Mouse (Mus musculus) stomach, embryonic 16.5 days (tissue): ENCODE measurements around the gene Cep290. TPM values are rescaled to one million over a fixed set of nuclear protein-coding genes. Genes with fewer than 3 reads are reported as not detected.

Source experiments
- ATAC-seq: fragments of 200-750 bp; cut with Nextera tagmentation; 2 replicates; pipeline ENCODE4 v1.8.0; 2017; ENCODE audit warnings: moderate number of reproducible peaks, moderate TSS enrichment; ENCODE audit not compliant: insufficient read depth, low FRiP score
- H3K27ac ChIP-seq: fragments of 300-500 bp; sonication (generic); 2 replicates; pipeline ENCODE4 v1.5.1; 2014; ENCODE audit warnings: low read length
- H3K27me3 ChIP-seq: fragments of 300-500 bp; sonication (generic); 2 replicates; pipeline ENCODE4 v1.6.1; 2014; ENCODE audit warnings: low read length, control low read depth, mixed read lengths; ENCODE audit not compliant: control insufficient read depth, insufficient read depth
- H3K36me3 ChIP-seq: fragments of 300-500 bp; sonication (generic); 2 replicates; pipeline ENCODE4 v1.6.1; 2014; ENCODE audit warnings: low read length; ENCODE audit not compliant: control insufficient read depth, insufficient read depth
- H3K4me1 ChIP-seq: fragments of 300-500 bp; sonication (generic); 2 replicates; pipeline ENCODE4 v1.6.1; 2014; ENCODE audit warnings: low read length, control low read depth, mixed read lengths; ENCODE audit not compliant: control insufficient read depth, insufficient read depth
- H3K4me2 ChIP-seq: fragments of 300-500 bp; sonication (generic); 2 replicates; pipeline ENCODE4 v1.6.1; 2014; ENCODE audit warnings: low read depth, low read length, mixed read lengths
- H3K4me3 ChIP-seq: fragments of 300-500 bp; sonication (generic); replicated peaks from 2 replicates; pipeline ENCODE4 v1.5.1; 2014; ENCODE audit warnings: mild to moderate bottlenecking, low read length
- H3K9ac ChIP-seq: fragments of 300-500 bp; sonication (generic); 2 replicates; pipeline ENCODE4 v1.6.1; 2014; ENCODE audit warnings: low read length
- H3K9me3 ChIP-seq: fragments of 300-500 bp; sonication (generic); replicated peaks from 2 replicates; pipeline ENCODE4 v1.6.1; 2016; ENCODE audit warnings: low read length, control low read depth; ENCODE audit not compliant: control insufficient read depth
- WGBS: fragments of 180-500 bp; shearing (Covaris S2); extraction: QIAGEN DNeasy Blood & Tissue Kit; methylation state at CpG from one replicate; pipeline ENCODE4 v1.1.7; 2014; 5-methylcytosine and 5-hydroxymethylcytosine counted together
- polyA plus RNA-seq: library from polyadenylated mRNA; unstranded; fragments of >200 nt; fragmentation: Nextera tagmentation; extraction: Ambion mirVana; gene quantifications from 2 replicates; pipeline ENCODE4 v1.2.1, GENCODE M21; 2015

Cep290 gene
- polyA plus RNA-seq: 4.0 and 4.8 TPM in 2 replicates

DNA sequence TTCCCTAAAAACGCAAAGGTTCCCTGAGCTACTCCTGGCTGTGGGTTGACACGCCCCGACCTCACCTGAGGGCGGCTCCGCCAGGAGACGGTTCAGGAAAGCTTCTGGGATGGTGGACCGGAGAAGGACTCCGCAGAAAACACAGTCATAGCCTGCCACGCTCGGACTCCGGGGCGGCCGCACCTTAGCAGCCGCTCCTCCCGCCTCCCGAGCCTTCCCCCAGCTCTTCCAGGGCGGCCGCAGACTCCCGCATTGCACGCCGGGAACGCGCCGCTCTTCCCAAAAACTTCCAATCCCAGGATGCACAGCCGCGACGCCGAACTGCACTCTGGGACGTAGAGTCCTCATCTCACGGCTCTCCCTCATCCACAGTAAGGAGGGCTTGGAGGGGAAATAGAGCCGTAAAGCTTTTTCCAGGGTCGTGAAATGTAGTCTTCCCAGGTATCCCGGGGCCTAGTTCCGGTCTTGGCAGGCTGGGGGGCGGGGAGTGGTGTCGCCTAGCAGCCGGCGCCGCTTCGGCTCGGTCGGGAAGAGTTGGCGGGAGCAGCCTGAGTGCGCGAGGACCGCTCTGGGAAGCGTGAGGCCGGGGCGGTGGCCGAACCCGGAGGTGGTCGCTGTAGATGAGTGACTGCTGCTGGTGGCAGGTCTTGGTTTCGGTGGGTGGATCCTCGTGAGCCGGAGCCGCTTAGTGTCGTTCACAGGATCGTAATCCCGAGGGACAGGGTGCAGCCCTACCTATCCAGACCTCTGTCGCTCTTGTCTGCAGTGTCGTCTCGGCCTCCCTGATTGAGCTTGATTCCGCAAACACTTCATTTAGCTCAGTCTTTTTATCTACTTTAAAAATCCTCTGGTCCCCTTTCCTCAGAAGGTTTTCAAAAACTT lies at the start of gene Cep290, which contains the start of gene Tmtc3:
TSS of gene Cep290 (plus strand) at position 462 of the 882 bp plus-strand sequence.
TSS of gene Tmtc3 (minus strand) at position 254 of the 882 bp plus-strand sequence.
- Histone ChIP-seq H3K9me3 (no peaks in the 10 kb centered on the region), H3K4me1 (peaks cover 4% of the 10 kb centered on the region; the same call in 1 of the 2 replicates), H3K9ac (peak within 1 kb of the TSS; percentile 87), H3K4me3 (peak within 1 kb of the TSS; percentile 92), H3K27ac (peak within 1 kb of the TSS; percentile 82), H3K36me3 (no peaks in the 10 kb centered on the region), H3K27me3 (no peaks in the 10 kb centered on the region), H3K4me2 (peak within 1 kb of the TSS; percentile 94)
- WGBS: under 1% methylated on average over 63 of the region's 63 CpGs
- ATAC-seq: peak; percentile 99

DNA sequence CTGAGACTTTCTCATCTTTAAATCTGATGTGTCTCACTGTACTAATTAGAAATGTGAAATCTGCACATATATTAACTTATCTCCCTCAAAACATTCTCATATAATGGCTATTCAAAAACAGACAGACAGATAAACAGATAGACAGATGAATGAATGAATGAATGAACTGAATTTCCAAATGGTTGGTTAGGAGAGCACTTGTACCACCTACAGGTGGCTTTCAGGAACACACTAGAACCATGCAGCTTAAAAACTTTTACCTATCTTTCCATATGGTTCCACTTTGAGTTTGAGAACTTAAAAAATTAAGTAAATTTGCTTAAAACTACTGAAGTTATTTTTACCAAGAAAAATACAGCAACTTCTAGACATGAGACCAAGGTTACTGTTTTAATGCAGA lies 38.0 kb upstream of the Cep290 start:
- no peaks in the 10 kb centered on the region for H3K9me3 ChIP-seq
- H3K27ac ChIP-seq: no peak overlapping the region
- H3K4me2 ChIP-seq: no peak overlapping the region
- no peaks in the 10 kb centered on the region for H3K4me1 ChIP-seq
- H3K9ac ChIP-seq: no peak overlapping the region
- H3K27me3 ChIP-seq: no peaks in the 10 kb centered on the region
- ATAC-seq: no peak
- no peak overlapping the region for H3K4me3 ChIP-seq
- 0 out of 2 replicates have a peak, but pooled peaks cover 4% of the 10 kb centered on the region for H3K36me3 ChIP-seq

DNA sequence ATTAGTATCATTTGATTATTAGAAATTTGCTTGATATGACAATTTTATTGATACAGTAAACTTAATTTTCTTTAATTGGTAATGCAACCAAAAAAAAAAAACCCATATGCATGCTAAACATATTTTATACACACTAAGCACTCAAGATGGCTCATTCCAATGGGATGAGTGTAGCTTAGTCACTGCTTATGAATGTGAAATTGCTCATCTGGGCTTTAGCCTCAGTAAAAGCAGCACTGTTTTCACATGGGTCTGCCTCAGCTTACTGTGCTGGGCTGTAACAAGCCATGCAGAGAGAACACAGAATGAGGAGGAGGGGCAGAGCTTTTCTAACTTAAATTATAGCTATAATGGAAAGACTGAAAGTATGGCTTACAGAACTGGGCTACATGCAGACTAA lies 26.8 kb upstream of the Cep290 start:
- no peaks in the 10 kb centered on the region for H3K27me3 ChIP-seq
- H3K9me3 ChIP-seq: no peaks in the 10 kb centered on the region
- H3K9ac ChIP-seq: no peak overlapping the region
- H3K4me3 ChIP-seq: no peak overlapping the region
- ATAC-seq: no peak
- no peaks in the 10 kb centered on the region for H3K36me3 ChIP-seq
- H3K27ac ChIP-seq: no peak overlapping the region
- H3K4me2 ChIP-seq: no peak overlapping the region
- H3K4me1 ChIP-seq: no peaks in the 10 kb centered on the region

DNA sequence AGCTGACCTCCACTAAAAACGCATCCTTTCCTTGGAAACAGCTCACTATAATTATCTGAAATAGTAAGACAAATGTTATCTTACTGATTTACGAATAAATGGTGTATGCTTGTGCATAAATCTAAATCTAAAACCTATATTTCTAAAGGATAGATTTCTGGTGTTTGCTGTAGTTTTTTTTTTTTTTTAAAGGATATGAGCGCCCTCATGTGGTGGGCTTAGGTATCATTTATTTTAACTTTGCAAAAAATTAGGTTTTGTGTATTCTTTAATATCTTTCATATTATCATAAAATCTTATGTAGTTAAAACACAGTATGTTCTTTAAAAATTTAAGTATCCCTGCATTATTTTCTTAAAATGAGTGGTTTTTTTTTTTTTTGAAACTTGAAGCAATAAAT lies 12.3 kb upstream of the Cep290 start:
- H3K27ac ChIP-seq: no peak overlapping the region
- H3K4me1 ChIP-seq: no peaks in the 10 kb centered on the region
- 0 out of 2 replicates have a peak, but pooled peaks cover 4% of the 10 kb centered on the region for H3K36me3 ChIP-seq
- no peaks in the 10 kb centered on the region for H3K9me3 ChIP-seq
- 49% methylated on average over 3 of the region's 3 CpGs for WGBS
- H3K9ac ChIP-seq: no peak overlapping the region
- no peak for ATAC-seq
- no peak overlapping the region for H3K4me3 ChIP-seq
- no peak overlapping the region for H3K4me2 ChIP-seq
- H3K27me3 ChIP-seq: no peaks in the 10 kb centered on the region

DNA sequence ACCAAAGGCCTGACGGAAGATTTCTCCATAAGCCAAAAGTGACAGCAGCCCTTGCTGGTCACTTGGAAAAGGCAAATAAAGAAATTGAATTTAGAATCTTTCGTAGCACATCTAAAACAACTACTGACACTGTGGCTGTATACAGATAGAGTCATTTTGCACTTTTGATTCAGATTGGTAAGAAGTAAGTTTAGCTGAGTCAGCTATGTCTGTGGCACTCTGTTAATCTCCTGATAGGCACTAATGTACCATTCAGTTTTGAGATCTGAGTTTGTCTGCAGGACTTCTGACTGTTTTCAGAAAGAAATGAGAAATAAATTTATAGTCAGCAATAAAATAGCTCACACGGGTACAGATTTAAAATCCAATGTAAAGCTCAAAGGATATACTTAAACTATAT lies 7.8 kb upstream of the Cep290 start:
- Histone ChIP-seq H3K4me3 (no peak overlapping the region), H3K36me3 (no peaks in the 10 kb centered on the region), H3K4me1 (no peaks in the 10 kb centered on the region), H3K27ac (no peak overlapping the region), H3K4me2 (no peak overlapping the region), H3K27me3 (no peaks in the 10 kb centered on the region), H3K9me3 (no peaks in the 10 kb centered on the region), H3K9ac (no peak overlapping the region)
- 90% methylated on average over 3 of the region's 3 CpGs for WGBS
- no peak for ATAC-seq

DNA sequence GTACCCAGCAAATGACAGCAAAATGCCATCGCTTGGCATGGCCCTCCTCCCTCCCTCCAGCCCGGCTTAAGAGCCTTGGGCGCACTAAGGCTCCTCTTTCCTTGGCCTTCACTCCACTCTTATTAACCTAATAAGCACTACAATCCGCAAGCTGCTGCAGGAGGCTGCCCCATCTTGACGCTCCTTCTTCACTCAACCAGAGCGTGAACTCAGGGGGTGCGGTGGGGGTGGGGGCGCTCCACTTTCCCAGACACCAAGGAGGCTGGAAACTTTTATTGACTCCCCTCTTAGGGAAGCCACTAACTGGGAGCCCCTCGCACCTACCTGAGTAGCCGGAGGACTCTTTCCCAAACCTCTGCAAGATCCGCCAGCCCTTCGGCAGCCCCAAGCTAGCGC lies 659 bp upstream of the Cep290 start:
- H3K36me3 ChIP-seq: no peaks in the 10 kb centered on the region
- H3K9me3 ChIP-seq: no peaks in the 10 kb centered on the region
- H3K4me3 ChIP-seq: peak overlapping the region; percentile 92
- no peaks in the 10 kb centered on the region for H3K27me3 ChIP-seq
- ATAC-seq: no peak; the same call in 1 of the 2 replicates
- WGBS: under 1% methylated on average over 13 of the region's 13 CpGs
- peak overlapping the region; percentile 94 for H3K4me2 ChIP-seq
- peaks cover 4% of the 10 kb centered on the region; the same call in 1 of the 2 replicates for H3K4me1 ChIP-seq
- peak overlapping the region; percentile 82 for H3K27ac ChIP-seq
- peak overlapping the region; percentile 87 for H3K9ac ChIP-seq

DNA sequence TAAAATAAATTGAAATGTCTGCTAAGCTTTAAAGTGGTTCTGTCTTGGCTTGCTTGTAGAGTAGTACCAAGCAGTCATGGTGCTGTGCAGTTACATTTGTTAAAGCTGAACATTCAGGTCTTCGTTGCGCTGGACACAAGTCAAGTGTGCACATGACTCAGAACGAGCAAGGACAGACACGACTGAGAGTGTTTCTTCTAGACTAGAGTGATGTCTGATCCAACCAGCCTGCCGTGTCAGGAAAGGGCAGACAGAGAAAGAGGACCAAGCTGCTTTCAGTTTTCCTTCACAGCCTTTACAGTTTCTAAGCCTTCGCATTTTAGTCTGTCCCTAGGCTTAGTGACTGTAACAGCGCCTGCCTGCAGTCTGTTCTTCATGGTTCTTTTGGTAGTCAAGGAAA lies 4.6 kb downstream of the Cep290 start:
- Histone ChIP-seq H3K4me1 (peaks cover 4% of the 10 kb centered on the region; the same call in 1 of the 2 replicates), H3K4me2 (no peak overlapping the region), H3K27me3 (no peaks in the 10 kb centered on the region)

DNA sequence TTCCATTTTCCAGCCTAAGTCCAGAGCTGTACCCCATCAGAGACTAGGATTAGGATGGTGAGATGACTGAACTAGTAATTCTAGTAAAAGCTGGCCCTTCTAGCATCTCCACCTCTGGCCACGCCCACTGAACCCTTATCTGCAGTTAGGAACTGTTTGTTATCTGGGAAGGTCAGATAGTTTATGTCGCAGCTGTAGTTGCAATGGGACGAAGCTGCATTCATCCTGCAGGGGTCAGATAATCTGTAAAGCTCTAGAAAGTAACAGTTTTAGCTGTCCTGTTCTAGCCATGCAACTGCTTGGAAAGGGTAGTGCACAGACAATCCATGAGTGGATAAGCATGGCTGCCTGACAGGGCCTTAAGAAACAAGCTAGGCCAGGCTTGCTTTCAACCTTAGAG lies 11.0 kb downstream of the Cep290 start:
- Histone ChIP-seq H3K9ac (no peak overlapping the region), H3K36me3 (no peaks in the 10 kb centered on the region), H3K27me3 (no peaks in the 10 kb centered on the region), H3K4me2 (no peak overlapping the region), H3K27ac (no peak overlapping the region), H3K9me3 (no peaks in the 10 kb centered on the region), H3K4me1 (no peaks in the 10 kb centered on the region), H3K4me3 (no peak overlapping the region)
- 48% methylated on average over 3 of the region's 3 CpGs for WGBS
- ATAC-seq: no peak

More for the DNA sequence above, 4.6 kb downstream of the Cep290 start:
- H3K36me3 ChIP-seq: no peaks in the 10 kb centered on the region
- WGBS: 88% methylated on average over 7 of the region's 7 CpGs
- no peaks in the 10 kb centered on the region for H3K9me3 ChIP-seq
- H3K4me3 ChIP-seq: no peak overlapping the region
- no peak for ATAC-seq
- no peak overlapping the region for H3K9ac ChIP-seq
- no peak overlapping the region for H3K27ac ChIP-seq

DNA sequence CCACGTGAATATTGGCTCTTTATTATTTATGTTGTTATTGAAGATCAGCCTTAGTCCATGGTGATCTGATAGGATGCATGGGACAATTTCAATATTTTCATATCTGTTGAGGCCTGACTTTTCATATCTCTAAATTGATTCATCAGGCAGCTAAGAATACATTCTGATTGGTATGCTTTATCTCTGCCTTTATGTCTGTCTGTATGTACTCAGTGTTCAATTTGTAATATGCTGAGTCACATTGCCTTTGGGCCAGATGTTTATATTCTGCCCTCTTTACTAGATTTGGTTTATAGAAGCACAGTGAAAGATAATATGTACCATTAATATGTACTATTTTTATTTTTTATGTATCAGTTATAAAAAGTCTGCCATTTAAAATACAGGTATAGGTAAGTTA lies 20.8 kb downstream of the Cep290 start:
- no peak for ATAC-seq
- H3K4me2 ChIP-seq: no peak overlapping the region
- no peak overlapping the region for H3K27ac ChIP-seq
- no peak overlapping the region for H3K9ac ChIP-seq
- H3K36me3 ChIP-seq: 0 out of 2 replicates have a peak, but pooled peaks cover 4% of the 10 kb centered on the region
- no peaks in the 10 kb centered on the region for H3K4me1 ChIP-seq
- no peaks in the 10 kb centered on the region for H3K9me3 ChIP-seq
- WGBS: 78% methylated on average over 1 of the region's 1 CpGs
- H3K27me3 ChIP-seq: no peaks in the 10 kb centered on the region
- H3K4me3 ChIP-seq: no peak overlapping the region
